Mouse (Mus musculus) urinary bladder, postnatal 10 days (tissue): ENCODE measurements around the gene Wdr62.

ENCODE experiments used
- DNase-seq: peaks from one replicate; pipeline ENCODE4 v3.0.0; 2022; ENCODE audit warnings: low spot score

Wdr62 gene

DNA sequence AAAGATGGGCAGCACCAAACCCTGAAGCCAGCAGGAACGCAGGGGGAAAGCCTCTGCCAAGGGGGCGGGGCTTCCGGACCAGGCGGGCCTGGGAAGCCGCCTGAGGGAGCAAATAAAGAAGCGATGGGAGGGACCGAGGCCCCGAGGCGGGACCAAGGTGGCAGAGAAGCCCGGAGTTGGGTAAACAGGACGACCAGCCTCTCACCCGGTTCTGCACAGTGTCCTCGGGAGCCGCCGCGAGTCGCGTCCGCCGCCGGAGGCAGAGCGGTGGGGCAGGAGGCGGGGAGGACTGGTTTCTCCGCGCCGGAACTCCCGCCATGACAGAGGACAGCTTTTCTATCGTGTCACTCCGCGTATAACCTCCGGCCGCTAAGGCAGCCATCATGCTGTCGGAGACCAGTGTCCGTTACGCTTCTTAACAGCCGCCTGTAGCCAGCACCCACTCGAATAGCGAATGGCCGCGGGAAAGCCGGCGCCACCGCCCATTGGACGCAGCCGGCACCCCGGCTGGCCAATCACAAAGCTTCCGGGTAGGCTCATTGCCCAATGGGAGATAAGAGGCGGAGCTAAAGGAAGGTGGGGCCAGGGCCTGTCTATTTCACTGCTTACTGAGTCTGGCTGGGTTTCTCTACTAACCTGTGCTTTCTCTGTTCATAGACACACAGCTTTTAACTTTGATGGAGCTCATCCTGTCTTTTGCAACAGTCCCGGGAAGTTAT lies at the start of gene Wdr62, which contains the start of gene Thap8:
TSS of gene Wdr62 (minus strand) at position 469 of the 719 bp plus-strand sequence.
TSS of gene Thap8 (plus strand) at position 144 of the 719 bp plus-strand sequence.
- peak; percentile 69 for DNase-seq

DNA sequence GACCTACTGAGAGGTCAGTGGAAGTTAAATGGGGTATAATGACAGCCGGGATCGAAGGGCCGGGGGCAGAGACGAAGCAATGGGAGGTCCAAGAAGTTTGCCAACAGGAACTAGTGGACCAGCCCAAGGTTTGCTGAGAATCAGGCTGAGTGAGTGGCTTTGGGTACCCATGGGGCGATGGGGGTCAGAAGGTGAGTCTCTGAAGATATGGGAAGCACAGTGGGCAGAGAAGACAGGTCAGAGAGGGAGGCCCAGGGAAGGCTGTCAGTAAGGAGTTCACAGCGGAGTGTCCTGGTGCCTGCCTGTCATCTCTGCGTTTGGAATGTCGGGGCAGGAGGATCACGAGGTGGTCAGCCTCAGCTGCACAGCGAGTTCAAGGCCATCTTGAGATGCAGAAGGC lies 48.2 kb upstream of the Wdr62 start:
- no peak for DNase-seq

DNA sequence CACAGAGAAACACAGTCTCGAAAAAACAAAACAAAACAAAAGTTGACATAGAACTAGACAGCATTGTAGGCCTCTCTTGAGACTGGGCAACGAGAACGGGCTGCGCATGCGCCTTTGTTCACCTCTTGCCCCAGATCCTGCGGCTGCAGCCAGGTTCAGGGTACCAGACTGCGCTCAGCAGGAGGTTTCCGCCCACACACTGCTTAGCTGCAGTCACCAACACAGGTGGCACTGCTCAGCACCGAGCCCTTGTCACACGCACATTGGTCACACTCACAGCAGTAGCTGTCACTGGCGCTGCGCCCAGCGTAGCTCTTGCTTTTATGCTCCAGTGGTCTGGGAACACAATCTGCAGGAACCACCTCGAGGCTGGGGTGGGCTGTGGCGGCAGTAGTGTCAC lies 46.9 kb upstream of the Wdr62 start:
- no peak for DNase-seq

DNA sequence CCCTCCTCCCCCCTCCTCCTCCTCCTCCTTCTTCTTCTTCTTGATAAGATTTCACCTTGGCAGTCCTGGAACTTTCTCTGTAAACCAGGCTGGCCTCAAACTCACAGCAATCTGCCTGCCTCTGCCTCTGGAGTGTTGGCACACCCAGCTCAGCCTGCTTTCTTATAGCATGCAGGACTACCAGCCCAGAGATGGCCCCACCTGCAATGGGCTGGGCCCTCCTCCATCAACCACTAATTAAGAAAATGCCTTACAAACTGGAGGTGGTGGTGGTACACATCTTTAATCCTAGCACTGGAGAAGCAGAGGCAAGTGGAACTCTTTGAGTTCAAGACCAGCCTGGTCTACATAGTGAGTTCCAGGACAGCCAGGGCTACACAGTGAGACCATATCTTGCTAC lies 46.2 kb upstream of the Wdr62 start:
- DNase-seq, result no peak

DNA sequence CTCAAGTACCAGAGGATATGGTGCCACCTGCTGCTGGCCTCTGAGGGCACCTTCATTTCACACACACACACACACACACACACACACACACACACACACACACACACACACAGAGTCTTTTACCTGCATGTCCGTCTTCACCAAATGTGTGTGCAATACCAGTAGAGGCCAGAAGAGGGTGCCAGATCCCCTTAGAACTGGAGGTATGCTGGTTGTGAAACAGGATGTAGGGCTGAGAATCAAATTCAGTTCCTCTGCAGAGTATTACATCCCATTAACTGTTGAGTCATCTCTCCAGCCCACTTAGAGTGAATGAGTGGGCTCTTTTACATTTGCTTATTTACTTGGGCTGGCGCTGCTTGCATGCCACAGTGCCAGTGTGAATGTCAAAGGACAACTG lies 45.1 kb upstream of the Wdr62 start:
- no peak for DNase-seq

DNA sequence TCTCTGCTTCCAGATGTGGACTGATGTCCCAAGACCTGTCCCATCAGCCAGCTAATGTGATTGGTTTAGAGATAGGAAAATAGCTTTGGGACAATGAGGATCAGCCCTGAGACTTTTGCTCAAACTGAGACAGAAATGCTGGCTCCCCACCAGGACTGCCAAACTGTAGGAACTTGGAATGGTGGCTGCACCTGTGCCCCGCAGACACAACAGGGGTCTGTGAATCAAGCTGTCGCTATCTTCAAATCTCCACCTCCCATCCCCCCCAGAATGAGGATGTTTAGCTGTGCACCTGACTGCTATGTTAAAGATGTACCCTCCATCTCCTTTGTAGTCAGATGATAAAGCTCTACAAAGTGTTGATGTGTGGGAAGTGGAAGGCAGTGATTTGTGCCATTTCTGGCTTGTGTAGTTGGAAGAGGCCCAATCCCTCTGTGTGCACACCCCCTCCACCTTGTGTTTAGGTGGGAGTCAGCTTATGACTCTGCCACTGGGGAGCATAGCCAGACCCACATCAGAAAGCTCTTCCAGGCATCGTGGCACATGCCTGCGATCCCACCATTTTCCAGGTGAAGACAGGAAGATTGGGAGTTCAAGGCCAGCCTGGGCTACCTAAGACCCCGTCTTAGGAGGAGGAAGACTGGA lies 44.2 kb upstream of the Wdr62 start:
- DNase-seq, result no peak

DNA sequence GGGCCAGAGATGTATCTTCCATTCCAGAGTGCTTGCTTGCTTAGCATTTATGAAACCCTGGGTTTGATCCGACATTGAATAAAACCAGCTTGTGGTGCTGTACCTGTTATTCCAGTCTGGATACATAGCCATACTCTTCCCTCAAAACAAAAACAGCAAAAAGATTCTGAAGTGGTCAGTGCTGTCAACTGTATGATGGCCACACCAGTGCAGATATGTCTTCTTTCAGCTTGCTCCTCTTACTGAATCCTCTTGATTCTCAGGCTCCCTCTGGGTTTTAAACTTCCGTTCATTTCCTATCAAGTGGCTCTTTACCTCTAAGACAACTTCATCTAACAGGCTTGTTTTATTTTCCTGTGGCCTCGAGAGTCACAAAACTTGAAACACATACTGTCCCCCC lies 43.6 kb upstream of the Wdr62 start, which contains the start of gene Sdhaf1:
TSS of gene Sdhaf1 (minus strand) at position 101 of the 400 bp plus-strand sequence.
- DNase-seq, result no peak

DNA sequence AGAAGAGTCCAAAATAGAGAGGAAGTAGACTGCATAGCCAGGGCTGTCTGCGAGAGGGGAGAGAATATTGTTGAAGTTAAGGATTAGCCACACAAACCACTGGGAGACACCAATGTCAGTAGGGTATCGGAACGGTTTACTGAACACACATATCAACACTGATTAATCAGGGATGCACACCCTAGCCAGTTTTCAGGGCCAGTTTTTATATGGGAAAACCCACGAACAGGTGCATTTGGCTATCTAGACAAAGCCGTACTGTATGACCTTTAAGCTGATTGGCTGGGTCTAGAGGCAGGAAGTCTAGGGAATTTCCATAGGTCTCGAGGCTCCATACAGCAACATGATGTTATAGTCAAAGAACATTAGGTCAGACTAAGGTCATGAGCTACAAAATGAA lies 42.6 kb upstream of the Wdr62 start:
- no peak for DNase-seq

DNA sequence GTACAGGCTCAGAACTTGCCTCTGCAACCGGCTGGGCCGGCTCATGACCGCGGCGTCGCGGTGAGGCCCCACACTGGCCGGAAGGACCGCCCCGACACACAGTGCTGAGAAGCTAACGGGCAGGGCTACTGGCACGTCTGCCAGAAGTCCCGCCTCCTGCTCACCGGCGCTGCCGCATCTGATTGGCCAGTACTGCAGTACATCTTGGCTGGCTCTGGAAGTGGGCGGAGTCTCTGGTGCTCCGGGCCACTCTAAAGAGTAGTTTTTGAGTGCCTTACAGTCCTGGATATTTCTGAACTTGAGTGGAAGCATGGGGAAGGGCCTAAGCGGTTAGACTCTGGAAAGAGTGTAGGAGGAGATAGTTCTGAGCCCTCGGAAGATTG lies 42.1 kb upstream of the Wdr62 start:
- DNase-seq, result peak; percentile 88

DNA sequence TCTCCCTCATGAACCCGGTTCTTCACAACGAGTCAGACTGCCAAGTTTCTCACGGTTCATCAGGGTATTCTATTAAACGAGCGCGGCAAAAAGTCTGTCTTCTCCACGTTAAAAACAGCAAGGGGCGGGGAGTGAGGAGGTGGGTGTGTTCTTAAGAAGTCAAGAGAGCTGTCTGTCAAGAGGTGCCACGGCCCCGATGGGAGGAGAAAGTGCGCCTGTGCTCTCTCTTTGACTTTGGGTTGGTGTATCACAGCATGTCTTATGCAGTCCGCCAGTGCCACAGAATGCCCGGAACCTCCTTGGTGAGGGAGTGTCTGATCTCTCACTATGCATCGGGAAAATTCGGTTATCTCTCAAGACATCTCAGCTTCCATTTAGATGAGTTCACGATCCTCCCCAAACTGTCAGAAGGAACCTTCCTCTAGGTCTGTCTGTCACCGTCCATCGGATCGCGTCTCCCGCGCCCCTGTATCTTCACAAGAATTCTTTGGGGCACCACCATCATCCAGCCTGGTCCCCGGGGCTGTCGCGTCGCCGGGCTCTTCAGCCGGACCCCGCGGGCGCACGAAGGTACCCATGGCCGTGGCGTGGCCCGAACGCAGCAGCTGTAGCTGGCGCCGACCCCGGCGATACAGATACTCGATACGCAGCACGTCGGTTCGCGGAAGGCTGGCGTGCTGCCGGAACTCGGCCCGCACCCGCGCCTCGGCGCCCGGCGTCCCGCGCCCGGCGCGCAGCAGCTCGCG lies 41.5 kb upstream of the Wdr62 start, which contains the start of gene E130208F15Rik:
TSS of gene E130208F15Rik (plus strand) at position 202 of the 746 bp plus-strand sequence.
- no peak for DNase-seq

DNA sequence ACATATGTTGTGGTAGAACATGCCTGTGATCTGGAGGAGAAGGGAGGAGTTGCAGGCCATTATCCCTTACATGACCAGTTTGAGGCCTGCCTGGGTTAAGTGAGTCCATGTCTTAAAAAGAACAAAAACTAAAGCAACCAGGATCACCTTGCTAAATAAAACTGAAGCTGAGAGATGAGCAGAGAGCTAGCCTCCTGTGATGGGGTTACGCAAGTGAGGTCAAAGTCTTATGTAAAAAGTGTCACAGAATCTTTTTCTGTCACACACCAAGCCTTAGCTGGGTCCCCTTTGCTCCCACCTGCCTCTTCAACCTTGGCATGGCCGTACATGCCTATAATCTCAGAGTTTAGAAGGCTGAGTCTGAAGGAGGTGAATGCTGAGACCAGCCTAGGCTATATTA lies 40.7 kb upstream of the Wdr62 start:
- DNase-seq, result no peak

DNA sequence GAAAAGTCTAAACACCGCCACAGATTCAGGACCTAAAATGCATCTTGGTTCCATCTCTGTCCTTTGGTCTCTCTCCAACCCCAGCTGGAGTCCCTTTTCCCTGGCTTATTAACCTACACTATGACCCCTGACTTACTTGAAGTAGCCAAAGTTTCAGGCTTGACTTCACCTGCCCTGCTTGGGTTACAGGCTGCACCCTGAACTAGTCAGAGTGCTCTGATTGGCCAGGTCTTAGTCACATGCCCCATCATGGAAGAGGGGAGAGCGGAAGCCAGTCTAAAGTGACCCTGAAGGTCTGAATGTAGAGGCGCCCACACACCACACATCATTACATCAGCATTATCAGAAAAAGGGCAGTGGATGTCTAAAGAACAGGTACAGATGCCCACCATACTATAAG lies 37.9 kb upstream of the Wdr62 start:
- no peak for DNase-seq

DNA sequence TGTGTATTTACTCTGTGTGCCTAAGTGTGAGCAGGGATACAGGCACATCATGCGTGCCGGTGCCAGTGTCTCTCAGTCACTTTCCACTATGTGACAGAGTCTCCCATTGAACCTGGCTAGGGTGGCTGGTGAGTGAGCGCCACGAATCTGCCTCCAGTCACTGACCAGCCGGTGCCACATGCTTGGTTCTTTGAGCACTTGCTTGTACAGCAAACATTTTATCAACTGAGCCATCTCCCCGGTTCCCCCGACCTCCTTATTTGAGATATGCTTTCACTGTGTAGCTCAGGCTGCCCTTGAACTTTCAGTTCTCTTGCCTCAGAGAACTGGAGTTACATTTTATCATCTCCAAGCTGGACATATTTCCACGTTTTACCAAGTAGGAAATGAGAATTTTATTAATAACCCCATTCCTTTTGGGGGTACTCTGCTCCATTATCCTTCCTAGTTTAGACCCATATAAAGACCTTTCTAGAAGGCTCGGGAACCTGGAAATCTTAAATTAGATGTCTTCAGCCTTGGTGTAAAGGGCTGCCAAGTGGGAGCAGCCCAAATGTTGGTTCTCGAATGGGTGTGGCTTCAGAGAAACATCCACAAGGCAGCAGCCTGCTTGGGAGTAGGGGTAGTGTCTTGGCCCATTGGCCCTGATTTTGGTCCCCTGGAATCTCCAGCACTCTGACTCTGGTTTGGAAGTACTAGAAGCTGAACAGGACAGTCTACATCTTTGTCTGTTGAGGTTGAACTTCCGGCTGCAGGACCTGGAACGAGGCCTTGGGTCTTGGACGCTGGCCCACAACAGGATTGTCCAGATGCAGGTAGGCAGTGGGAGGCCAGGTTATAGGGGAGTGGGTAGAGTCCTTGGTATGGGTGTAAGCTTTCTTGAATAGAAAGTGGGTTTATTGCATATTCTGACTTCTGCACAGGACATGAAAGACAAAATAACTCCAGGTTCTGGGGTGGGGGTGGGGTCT lies 35.6 kb upstream of the Wdr62 start:
- DNase-seq, result no peak

DNA sequence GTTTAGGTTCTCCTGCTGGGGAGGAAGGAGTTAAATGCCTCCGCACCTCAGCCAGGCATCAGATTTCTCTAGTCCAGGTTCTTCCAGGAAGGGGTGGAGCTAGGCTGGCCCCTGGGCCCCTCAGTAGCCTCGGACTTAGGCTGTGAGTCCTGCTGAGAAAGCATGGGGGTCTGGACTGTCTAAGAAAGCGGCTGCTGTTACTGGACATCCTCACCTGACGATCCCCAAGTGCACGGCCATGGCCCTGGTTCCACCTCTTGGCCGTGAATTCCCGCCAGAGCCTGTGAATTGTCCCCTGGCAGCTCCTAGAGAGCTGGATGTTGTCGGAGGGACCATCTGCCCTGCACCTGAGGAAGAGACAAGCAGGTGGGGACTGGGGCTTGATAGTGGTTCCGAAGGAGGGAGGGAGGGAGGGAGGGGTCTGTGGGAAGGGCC lies 34.5 kb upstream of the Wdr62 start, which contains the start of gene Syne4:
TSS of gene Syne4 (plus strand) at position 87 of the 435 bp plus-strand sequence.
- no peak for DNase-seq

DNA sequence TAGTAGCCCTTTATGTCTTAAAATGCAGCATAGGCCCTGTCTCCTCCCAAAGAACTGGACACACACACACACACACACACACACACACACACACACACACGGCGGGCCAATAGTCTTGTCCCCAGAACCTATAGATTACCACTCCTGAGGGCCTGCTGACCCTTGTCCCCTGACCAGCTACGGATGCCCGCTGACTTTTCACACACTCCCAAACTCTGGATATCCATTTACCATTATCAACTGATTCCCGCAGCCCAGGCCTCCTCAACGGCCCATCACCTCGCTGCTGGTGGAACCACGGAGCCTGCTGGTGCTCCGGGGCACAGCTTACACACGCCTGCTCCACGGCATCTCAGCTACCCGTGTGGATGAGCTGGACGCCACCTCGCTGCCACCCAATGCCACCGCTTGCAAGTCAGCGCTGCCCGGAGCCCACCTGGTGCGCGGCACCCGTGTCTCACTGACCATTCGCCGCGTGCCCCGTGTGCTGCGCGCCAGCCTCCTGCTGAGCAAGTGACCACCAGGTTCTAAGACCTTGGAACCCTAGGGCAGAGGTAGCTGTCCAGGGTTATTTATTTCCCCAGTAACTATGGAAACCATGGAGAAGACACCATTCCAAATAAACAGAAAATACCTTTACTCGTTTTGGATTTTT lies 33.6 kb upstream of the Wdr62 start:
- DNase-seq, result no peak

DNA sequence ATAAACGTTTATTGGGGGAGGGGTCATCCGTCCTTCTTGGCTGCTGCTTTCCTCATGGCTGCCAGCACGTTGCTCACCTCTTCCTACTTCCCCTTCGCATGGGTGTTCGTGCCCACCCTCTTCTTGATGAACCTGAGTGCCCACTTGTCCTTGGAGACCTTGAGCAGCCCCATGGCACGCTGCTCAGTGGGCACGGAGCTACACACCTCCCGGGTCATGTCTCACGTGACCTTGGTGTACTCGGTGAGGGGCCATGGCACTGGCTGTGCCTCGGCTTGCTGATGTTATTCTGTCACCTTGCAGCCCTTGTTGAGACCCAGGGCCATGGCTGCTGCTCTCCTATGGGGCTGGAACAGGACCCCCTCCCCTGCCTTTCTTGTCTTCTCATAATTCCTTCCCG lies 29.9 kb upstream of the Wdr62 start:
- no peak for DNase-seq

DNA sequence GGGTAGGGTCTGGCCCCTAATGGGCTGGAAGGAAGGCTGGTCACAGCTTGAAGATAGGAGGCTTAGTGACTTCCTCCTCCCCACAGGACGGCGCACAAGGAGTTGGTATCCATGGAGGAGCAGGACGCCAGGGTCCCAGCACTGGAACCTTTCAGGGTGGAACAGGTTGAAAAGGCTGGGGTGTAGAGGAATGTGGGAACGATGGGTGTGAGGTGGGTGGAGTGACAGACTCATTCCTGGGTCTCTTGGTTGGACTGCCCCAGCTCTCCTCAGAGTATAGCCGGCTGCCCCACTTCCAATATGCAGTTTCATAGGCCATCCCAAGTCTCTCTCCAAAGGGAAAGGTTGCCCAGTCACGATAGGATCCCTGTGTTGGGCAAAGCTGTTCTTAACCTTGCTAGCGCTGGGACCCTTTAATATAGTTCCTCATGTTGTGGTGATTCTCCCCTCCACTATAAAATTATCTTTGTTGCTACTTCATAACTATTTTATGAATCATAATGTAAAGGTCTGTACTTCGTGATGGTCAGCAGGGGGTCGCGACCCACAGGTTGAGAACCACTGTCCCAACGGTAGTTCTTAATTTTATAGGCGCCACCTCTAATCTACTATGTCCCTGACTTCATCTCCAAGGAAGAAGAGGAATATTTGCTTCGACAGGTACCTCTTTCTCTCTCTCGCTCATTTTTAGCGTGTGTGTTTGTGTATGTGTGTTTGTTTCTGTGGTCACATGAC lies 29.3 kb upstream of the Wdr62 start:
- no peak for DNase-seq

DNA sequence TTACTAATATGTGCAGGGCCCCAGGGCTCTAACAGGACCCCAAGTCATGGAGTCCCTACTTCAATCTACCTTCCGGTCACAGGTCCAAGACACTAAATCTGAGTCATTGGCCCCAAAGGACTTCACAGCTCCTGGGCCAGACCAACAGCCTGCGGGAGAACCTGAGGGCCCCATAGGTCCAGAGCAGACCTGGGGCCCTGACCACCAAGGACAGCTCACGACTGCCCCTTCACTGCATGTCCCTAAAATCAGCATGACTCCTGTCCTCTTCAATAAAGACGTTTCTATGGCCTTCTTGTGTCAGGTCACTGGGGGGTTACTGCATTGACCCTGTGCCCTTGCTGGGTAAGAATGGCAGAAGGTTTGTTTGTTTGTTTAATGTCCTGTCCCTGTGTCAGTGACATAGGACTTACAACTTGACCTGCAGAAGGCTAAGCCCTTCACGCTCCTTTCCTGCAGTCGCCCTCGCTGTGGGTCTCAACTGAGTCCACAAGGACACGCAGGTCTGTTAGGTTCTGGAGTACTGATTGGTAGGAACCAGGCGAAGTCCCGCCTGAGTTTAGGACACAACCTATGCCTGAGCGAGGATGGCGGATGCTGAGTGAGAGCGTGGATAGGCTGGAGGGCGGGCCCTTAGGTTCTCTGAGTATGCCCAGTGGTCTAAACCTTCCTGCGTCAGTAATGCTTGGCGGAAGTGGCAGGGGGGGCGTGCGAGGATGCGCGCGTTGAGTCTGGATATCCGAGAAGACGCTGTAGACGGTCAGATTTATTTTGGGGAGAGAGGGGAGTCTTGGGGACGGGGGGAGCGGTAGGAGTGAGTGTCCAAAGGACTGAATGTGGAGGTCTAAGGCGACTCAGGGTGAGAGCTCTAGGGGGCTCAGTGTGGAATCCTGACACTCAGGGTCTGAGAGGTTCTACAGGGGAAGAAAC lies 28.1 kb upstream of the Wdr62 start, which contains the start of gene Alkbh6:
TSS of gene Alkbh6 (plus strand) at position 642 of the 930 bp plus-strand sequence.
- DNase-seq, result peak; percentile 64
